Mouse (Mus musculus): ENCODE measurements around the gene Olfr610. TPM values are rescaled to one million over a fixed set of nuclear protein-coding genes. Genes with fewer than 3 reads are reported as not detected.
"Not testable (repeated sequence)": the region's sequence is repeated elsewhere in the genome, so short reads cannot be mapped to it uniquely, and the experiment has no call there.

Olfr610 gene
- not detected for total RNA-seq (2021)
- long read RNA-seq, result 0 reads

- DNase-seq (ENCODE audit: low spot score in 2 of 2), result no peak
Observed at GRCm38 (mm10) chr7:103512022-103512421, at the start of gene Olfr610. Gene Olfr610, minus strand, starts transcription at chr7:103512122.

- DNase-seq (ENCODE audit: low spot score in 2 of 2), result no peak
Observed at GRCm38 (mm10) chr7:103555779-103556178, 43.9 kb upstream of the Olfr610 start, which contains the start of gene Olfr615. Gene Olfr615, plus strand, starts transcription at chr7:103556079.

GRCm38 (mm10) chr7:103547774-103548173 is 35.9 kb upstream of the Olfr610 start, which contains the start of gene Olfr613:
Gene Olfr613, plus strand, starts transcription at chr7:103548074.
- DNase-seq (ENCODE audit: low spot score in 2 of 2), result no peak

- DNase-seq (ENCODE audit: low spot score in 2 of 2), result not testable (repeated sequence)
Observed at GRCm38 (mm10) chr7:103542617-103543016, 30.7 kb upstream of the Olfr610 start, which contains the start of gene Olfr612. Gene Olfr612, minus strand, starts transcription at chr7:103542717.

- not testable (repeated sequence) for DNase-seq (ENCODE audit: low spot score in 2 of 2)
Observed at GRCm38 (mm10) chr7:103520746-103521145, 8.8 kb upstream of the Olfr610 start, which contains the start of gene Olfr611. Gene Olfr611, minus strand, starts transcription at chr7:103520846.

- DNase-seq (ENCODE audit: low spot score in 2 of 2), result no peak
Observed at GRCm38 (mm10) chr7:103497962-103498361, 14.0 kb downstream of the Olfr610 start, which contains the start of gene Olfr609. Gene Olfr609, minus strand, starts transcription at chr7:103498062.

- not testable (repeated sequence) for DNase-seq (ENCODE audit: low spot score in 2 of 2)
Observed at GRCm38 (mm10) chr7:103477106-103477505, 34.8 kb downstream of the Olfr610 start.

- no peak for DNase-seq (ENCODE audit: low spot score in 2 of 2)
Observed at GRCm38 (mm10) chr7:103469577-103469976, 42.3 kb downstream of the Olfr610 start, which contains the start of gene Olfr608. Gene Olfr608, plus strand, starts transcription at chr7:103469877.

GRCm38 (mm10) chr7:103460590-103460989 is 51.3 kb downstream of the Olfr610 start:
- DNase-seq (ENCODE audit: low spot score in 2 of 2), result no peak

Other genes starting within 250 kb of the Olfr610 start
- gene Olfr596, start 206.5 kb downstream of the Olfr610 start, total RNA-seq (2021), result not detected
- gene Olfr597, start 195.8 kb downstream of the Olfr610 start, total RNA-seq (2021), result not detected
- not detected for gene Olfr598, start 188.6 kb downstream of the Olfr610 start, total RNA-seq (2021)
- not detected for gene Olfr599, start 176.2 kb downstream of the Olfr610 start, total RNA-seq (2021)
- gene Olfr600, start 162.5 kb downstream of the Olfr610 start, total RNA-seq (2021), result not detected
- not detected for gene Olfr601, start 149.5 kb downstream of the Olfr610 start, total RNA-seq (2021)
- not detected for gene Olfr603, start 125.9 kb downstream of the Olfr610 start, total RNA-seq (2021)
- not detected for gene Usp17lc, start 97.0 kb downstream of the Olfr610 start, total RNA-seq (2021)
- not detected for gene Olfr605, start 66.7 kb downstream of the Olfr610 start, total RNA-seq (2021)
- gene Olfr606, start 63.1 kb downstream of the Olfr610 start, total RNA-seq (2021), result not detected
- not detected for gene Olfr607, start 48.0 kb downstream of the Olfr610 start, total RNA-seq (2021)
- not detected for gene Olfr608, start 42.2 kb downstream of the Olfr610 start, total RNA-seq (2021)
- gene Olfr609, start 14.1 kb downstream of the Olfr610 start, total RNA-seq (2021), result not detected
- not detected for gene Olfr611, start 8.7 kb upstream of the Olfr610 start, total RNA-seq (2021)
- not detected for gene Olfr612, start 30.6 kb upstream of the Olfr610 start, total RNA-seq (2021)
- not detected for gene Olfr613, start 36.0 kb upstream of the Olfr610 start, total RNA-seq (2021)
- not detected for gene Olfr615, start 44.0 kb upstream of the Olfr610 start, total RNA-seq (2021)
- not detected for gene Olfr616, start 57.0 kb upstream of the Olfr610 start, total RNA-seq (2021)
- not detected for gene Olfr617, start 60.9 kb upstream of the Olfr610 start, total RNA-seq (2021)
- not detected for gene Olfr618, start 78.0 kb upstream of the Olfr610 start, total RNA-seq (2021)
- gene Olfr619, start 88.5 kb upstream of the Olfr610 start, total RNA-seq (2021), result not detected
- gene Olfr620, start 100.4 kb upstream of the Olfr610 start, total RNA-seq (2021), result not detected
- gene Olfr622, start 130.6 kb upstream of the Olfr610 start, total RNA-seq (2021), result not detected
- not detected for gene Olfr623, start 151.6 kb upstream of the Olfr610 start, total RNA-seq (2021)
- gene Olfr624, start 159.1 kb upstream of the Olfr610 start, total RNA-seq (2021), result under 1 TPM in 1 of 2 experiments, not detected in 1; 0.05 TPM
- gene Olfr625-ps1, start 170.6 kb upstream of the Olfr610 start, total RNA-seq (2021), result not detected
- not detected for gene Olfr243, start 202.5 kb upstream of the Olfr610 start, total RNA-seq (2021)
- gene Olfr628, start 218.3 kb upstream of the Olfr610 start, total RNA-seq (2021), result not detected
- not detected for gene Olfr629, start 232.8 kb upstream of the Olfr610 start, total RNA-seq (2021)
- not detected for gene Olfr630, start 245.2 kb upstream of the Olfr610 start, total RNA-seq (2021)

All from layer of hippocampus, adult 18-20 months (tissue).